Mouse (Mus musculus) 3T3-L1 (cell line): ENCODE data around the gene Uck2.

Experiments used
- DNase-seq: peaks from one replicate; pipeline ENCODE4 v3.0.0-alpha.2; 2015; ENCODE audit warnings: low read depth, low spot score

The Uck2 gene

DNA sequence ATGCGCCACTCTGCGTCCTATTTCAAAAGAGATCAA, at the start of gene Uck2:
Gene Uck2, minus strand, starts transcription at position 1 of the 36 bp plus-strand sequence.
- DNase-seq, result no peak

DNA sequence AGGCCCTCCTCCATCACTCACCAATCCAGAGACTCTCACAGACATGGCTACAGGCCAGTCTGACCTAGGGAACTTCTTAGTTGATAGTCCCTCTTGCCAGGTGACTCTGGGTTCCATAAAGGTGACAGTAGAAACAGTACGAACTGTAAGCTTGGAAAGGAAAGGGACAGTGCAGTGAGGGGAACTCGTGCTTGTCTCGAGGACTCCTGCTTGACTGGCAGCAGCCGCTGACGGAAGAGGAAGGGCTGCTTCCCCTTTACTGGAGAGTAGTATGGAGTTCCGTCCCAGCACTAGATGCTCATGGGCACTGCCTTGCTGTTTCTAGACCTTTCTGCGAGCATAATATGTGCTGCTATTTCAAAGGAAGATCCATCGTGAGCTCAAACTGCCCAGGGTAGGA, 46.0 kb upstream of the Uck2 start:
- DNase-seq, result no peak

DNA sequence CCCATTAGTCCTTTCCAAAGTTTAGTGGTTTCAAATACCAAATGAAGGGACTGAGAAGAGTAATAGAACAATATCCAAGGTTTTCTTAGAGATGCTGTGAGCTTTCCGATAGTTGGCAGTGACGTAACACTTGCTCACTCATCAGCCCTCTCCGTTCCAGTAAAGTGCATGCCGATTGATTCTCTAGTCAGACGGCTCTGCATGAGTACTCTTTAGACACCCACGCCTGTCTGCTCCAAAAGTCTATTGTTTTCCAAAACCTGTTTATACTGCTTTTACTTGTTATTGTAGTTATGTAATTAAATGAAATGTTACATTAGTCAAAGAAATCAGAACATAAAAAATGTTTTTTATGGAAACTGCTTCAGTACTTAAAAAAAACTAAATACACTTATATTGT, 43.7 kb upstream of the Uck2 start:
- DNase-seq, result no peak

DNA sequence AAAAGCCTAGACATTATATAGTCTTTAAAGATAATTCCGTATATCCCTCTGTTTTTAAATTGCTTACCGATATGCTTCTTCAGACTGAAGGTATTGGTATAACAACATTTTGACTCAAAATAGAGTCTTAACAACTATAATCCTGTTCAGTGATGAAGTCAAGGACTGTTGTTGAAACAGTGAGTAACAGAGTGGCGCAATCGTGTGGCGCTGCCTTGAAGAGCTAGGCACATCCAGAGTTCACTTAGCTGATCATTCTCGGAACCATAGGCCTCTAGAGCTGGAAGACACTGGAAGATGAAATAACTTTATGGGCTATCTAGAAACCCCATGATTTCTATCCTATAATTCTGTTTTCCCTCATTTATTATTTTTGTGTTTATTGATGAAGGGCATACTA, 36.6 kb upstream of the Uck2 start:
- DNase-seq, result no peak

- no peak for DNase-seq
Observed at GRCm38 (mm10) chr1:167313220-167313619, 28.1 kb upstream of the Uck2 start.

GRCm38 (mm10) chr1:167312367-167312766, 27.2 kb upstream of the Uck2 start:
- no peak for DNase-seq

DNA sequence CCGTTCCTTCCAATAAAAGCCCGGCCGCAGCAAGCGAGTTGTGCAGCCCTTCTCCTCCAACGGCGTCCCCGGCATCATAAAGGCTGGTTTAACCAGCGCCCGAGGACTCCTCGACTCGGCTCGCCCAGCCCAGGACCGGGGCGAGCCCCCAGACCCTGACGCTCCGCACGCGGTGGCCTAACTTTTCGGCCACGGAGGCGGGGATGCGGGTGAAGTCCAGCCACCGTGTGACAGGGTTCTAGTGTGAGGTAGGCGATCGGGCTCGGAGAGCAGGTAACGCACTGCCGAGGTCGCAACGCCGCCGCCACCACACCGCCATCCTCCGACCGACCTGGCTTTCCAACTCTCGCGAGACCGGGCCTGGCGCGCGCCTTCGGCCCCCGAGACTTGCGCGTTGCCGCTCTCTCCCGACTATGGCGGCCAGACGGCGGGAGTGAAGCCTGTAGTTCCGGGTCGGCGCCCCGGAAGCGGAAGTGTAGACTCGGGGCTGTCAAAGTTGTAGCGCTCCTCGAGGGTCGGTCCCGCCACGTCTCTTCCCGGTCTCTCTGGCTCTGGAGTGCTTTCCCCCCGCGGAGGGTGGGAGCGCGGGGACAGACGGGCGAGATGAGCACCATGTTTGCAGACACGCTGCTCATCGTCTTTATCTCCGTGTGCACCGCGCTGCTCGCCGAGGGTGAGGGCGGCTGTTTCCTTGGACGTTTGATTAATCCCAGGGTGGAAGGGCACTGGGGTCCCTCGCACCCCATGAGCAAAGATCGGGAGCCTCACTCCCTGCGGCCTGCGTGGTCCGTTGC, 23.3 kb upstream of the Uck2 start, which contains the start of gene Tmco1:
Gene Tmco1, plus strand, starts transcription at position 118 of the 794 bp plus-strand sequence.
- peak; percentile 97 for DNase-seq

GRCm38 (mm10) chr1:167307674-167308073, 22.6 kb upstream of the Uck2 start:
- DNase-seq, result peak; percentile 18

GRCm38 (mm10) chr1:167306451-167307240, 21.5 kb upstream of the Uck2 start:
- peak; percentile 82 for DNase-seq

DNA sequence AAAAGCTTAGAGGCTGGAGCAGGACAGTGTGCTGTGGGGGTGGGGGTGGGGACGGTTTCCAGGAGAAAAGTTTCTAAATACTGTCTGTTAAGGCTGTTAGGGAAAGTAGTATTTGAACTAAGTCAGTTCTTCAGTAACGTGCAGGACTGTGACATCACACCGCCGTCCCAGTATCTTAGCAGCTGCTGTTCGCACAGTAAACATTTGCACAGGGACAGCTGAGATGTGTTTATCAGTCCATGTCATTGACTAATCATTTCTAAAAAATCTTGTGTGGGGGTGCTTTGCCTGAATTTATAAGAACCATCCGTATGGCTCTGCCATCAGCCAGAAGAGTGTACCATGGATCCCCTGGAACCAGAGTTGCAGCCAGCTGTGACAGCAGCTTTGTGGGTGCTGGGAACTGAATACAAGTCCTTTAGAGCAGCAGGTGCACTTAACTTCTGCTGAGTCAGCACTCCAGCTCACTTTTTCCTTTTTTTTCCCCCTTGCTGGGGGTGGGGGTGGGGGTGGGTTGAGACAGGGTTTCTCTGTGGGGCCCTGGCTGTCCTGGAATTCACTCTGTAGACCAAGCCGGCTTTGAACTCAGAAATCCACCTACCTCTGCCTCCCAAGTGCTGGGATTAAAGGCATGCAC, 20.5 kb upstream of the Uck2 start:
- no peak for DNase-seq

GRCm38 (mm10) chr1:167300122-167300521, 15.0 kb upstream of the Uck2 start:
- no peak for DNase-seq

DNA sequence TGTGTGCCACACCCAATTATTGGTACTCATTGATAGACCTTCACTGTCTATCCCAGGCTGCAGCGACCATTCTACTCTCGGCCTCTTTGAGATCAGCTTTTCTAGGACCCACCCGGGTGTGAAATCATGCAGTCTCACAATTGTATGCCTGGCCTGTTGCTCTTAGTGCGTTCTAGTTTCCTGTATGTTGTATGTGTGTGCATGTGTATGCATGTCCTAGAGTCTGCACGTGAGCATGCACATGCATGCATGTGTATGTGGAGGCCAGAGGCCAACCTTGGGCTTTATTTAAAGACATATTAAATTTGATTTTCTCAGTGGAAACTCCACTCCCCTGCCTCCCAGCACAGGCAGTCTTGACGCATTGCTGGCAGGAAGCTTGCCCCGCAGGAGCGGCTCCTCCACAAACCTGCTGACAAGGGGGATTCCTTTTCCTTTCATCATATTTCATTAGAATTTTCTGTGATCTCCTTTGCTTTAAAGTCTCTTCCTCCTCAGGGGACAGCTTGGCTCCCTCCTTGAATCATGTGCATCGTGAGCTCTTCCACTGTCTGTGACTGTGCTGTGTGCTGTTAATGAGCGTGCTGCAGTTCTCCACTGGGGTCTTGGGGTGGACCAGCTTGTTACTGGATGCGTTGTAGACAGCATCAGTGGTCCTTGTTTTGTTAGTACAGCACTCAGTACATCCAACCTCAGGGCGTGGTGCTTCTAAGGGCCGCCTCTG, 10.7 kb upstream of the Uck2 start:
- DNase-seq, result no peak

DNA sequence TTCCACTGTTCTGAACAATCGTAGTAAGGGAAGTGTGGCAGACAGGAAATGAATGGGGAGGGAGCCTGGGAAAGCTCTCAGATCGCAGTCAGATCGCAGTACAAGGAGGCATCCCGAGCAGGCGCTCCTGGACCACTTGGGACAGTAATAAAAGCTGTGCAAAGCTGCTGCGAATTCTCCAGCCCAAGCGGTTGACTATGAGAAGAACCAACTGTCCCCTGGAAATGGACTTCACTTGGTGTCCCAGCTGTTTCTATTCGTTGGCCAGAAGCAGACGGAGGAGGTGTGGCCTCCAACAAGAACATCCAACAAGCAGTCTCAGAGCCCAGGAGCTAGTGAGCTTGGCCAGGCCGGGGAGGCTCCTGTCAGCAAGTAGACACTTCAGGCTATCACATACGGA, 7.3 kb upstream of the Uck2 start:
- DNase-seq, result no peak

DNA sequence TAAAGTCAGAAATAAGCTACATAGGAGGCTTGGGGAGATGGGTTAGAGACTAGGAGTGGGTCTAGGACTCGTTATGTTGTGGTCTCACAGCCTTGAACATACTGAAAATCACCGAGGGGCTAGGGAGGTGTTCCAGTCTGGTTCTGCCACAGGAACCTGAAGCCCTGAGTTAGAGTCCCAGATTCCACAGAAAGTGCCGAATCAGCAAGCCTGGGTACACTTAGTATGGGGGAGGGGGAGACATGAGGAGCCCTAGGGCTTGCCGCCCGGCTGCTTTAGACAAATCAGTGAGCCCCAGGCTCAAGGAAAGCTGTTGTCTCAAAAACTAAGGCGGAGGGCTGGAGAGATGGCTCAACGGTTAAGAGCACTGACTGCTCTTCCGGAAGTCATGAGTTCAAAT, 6.5 kb upstream of the Uck2 start:
- DNase-seq, result no peak

DNA sequence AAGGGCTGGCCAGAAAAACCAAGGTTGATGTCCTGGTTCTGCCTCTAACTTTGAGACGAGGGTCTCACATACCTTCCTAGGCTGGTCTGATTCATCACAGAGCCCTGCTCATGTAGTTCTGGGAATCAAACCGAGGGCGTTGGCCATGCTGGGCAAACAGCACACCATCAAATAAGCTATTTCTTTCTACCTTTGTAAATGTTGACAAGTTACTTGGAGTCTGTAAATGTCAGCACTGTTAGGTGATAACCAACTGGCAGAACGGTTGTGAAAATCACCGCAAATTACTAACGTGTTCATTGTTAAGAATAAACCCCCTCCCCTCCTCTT, 5.1 kb upstream of the Uck2 start:
- no peak for DNase-seq

- DNase-seq, result no peak
Observed at GRCm38 (mm10) chr1:167289567-167290262, 4.6 kb upstream of the Uck2 start.

DNA sequence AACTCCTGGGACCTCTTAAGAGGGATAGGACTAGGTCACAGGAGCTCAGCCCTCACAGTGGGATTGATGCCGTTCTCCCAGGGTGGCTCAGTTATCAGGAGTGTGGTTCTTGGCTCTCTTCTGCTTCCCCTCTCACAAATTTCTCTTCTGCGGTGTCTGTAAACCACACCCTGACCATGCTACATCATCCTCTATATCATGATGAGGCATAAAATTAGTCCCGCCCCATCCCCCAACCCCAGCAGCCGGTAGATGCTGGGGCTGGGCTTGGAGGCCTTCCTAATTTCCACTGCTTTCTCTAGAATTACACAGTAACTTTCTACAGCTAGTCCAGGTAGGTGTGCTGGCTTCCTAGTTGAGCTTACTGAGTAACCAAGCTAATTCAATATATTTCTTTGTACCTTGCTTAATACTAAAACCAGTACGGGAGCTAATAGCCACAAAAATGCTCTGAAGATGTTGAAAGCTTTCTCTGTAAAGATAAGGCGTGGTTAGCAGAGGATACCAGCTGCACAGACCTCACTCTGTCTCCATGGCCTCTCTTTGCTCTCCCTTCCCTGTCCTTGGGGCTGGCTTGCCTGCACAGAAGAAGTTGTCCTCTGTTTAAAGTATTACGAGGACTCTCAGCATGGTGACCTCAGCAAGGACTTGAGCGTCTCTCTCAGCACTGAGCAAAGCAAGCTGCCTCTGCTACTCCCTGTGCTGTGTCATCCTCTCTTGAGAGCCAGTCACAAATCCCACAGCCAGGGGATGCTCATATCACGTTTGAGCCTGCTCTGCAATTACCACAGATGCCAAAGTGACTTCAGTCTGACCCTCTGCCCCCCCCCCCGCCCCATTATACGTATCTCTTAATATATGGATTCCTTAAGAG, 3.8 kb upstream of the Uck2 start:
- peak; percentile 52 for DNase-seq

DNA sequence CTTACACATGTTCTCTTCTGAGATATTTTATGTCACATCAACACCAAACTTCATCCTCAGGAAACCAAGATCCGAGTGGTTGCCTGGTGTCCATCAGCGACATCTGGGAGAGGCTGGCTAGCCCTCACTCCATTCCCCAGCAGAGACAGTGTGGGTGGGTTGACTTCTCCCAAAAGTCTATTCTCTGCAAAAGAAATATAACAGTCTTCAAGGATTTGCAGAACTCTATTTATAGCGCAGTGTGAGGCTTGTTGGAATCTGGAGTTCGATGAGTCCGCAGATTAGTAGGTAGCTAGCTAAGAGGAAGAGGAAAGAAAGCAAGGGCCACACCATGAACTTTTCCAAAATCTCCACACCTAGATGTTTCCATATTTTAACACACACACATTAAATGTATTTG, 2.0 kb upstream of the Uck2 start:
- no peak for DNase-seq

DNA sequence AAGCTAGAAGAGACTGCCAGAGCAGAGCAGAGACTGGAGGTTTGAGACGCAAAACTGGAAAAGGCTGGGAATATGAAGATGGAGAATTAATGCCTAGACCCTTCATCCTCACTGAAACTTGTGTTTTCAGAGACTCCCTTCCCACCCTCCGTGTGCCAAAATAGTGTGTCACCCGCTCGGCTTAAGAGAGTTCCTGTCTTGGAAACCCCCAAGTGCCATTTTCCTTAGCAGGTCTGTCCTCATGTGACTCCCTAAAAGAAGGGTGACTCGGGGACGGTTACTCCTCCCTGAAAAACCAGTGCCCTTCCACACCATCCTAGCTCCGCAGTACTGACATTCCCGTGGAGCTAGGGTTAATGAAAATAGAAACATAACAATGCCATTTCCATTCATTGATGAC, 236 bp upstream of the Uck2 start:
- no peak for DNase-seq

DNA sequence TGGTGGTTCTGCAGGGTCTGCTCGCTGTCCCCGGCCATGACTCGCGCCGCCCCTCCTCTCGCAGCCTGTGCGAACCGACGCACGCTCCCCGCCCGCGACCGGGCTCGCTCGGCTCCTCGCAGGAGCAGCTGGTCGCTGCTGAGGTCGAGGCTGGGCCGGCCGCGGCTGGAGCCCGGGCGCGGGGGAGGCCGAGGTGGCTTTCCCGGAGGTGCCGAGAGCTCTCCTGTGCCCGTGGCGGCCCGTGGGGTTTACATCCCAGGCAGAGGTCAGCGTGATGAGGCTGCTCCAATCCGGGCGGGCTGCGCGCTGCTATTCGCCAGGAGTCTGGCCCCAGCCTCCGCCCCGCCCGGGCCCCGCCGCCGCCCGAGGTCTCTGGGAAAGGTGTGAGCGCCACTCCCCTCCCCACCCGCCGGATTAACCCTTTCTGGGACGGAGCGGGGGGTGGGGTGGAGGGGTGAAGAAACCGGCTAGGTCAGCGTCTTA, 242 bp downstream of the Uck2 start:
- DNase-seq, result peak; percentile 79

DNA sequence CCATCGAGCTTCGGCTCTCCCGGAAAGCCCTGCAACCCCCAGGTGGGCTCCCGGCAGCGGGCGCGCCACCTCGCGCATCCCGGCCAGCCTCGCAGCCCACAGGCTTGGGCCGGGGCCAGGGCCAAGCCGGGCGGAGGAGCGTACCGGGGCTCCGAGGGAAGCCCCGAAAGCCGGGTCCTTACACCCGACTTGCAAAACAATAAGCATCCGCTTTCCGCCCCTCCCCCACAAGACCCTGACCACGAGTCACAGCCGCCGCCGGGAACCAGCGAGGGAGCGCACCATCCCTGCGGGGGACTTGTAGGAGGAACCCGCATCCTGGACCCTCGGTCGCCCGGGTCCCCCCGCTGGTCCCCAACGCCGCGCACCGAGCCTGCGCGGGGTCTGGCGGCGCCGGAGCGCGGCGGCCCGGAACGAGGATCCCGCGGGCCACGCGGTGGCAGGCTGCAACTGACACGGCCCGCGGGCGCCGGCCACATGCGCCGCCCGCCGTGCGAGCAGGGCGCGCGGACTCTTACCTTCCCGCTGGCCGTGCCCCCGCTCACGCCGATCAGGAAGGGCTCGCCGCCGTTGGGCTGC, 773 bp downstream of the Uck2 start:
- peak; percentile 59 for DNase-seq
